Mouse (Mus musculus) liver, adult 2 months (tissue): Measurements from ENCODE around the gene Tecpr2.

Experiments used
- CTCF ChIP-seq: fragments of 200-500 bp; IDR thresholded peaks from 2 replicates; pipeline ENCODE4 v1.5.1; 2011; ENCODE audit warnings: low read depth, low read length, control low read depth
- POLR2A ChIP-seq: fragments of 200-500 bp; IDR thresholded peaks from 2 replicates; pipeline ENCODE4 v1.6.1; 2011; ENCODE audit warnings: low read length, control low read depth; ENCODE audit not compliant: insufficient read depth; ENCODE audit errors: extremely low read depth

DNA sequence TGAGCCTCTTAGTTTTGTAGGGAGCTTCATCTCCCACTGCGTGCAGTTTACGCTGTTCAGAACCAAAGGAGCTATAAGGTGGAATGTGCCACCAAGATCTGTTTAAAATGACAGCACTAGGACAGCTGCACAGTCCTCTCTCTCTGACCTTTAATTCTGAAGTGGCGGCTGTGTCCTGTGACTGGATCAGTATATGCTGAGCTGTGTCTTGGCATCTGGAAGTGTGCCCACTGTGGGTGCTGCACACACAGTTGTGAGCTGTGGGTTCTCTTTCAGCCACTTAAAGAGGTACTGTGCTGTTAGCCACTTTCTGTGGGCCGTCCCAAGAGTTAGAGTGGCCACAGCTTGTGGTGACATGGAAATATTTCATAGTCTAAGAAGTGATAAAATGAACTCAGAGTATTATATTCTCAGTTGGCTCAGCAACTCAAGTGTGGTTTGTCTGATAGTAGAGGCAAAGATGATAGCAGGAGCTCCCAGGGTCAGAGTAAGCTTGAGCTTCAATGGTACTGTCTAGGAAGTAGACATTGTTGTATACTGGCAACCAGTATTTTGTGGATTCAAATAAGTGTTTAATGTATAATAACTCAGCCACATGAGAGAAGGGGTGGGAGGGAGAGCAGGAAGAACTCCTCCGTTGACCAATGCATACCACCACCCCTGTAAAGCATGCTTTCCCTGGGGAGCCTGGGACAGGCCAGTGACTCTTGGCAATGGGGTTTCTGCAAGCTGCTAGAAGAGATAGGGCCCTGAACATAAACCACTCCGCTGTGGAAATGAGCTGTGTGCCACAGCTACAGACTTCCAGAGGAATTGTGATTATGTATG is 59.2 kb downstream of the Tecpr2 start:
- no peak for TF ChIP-seq CTCF
- TF ChIP-seq POLR2A: no peak
